Mouse (Mus musculus) C2C12 (cell line): ENCODE measurements around the gene Sptbn1.

Experiments
- CEBPB ChIP-seq: IDR thresholded peaks from one replicate; pipeline ENCODE4 v1.6.1; 2011; ENCODE audit warnings: low read depth, mild to moderate bottlenecking, control low read depth, moderate library complexity
- CTCF ChIP-seq: IDR thresholded peaks from one replicate; pipeline ENCODE4 v1.5.1; 2011; ENCODE audit not compliant: control insufficient read depth, insufficient read depth, insufficient read length
- FOSL1 ChIP-seq: IDR thresholded peaks from one replicate; pipeline ENCODE4 v1.8.0; 2011; ENCODE audit warnings: mild to moderate bottlenecking, low read length; ENCODE audit not compliant: poor library complexity, insufficient read depth, severe bottlenecking
- MAX ChIP-seq: IDR thresholded peaks from one replicate; pipeline ENCODE4 v1.6.1; 2011; ENCODE audit warnings: mild to moderate bottlenecking, control low read depth
- MYOG ChIP-seq: IDR thresholded peaks from one replicate; pipeline ENCODE4 v1.6.1; 2011; ENCODE audit not compliant: control insufficient read depth, insufficient read length; ENCODE audit errors: extremely low read depth
- USF1 ChIP-seq: IDR thresholded peaks from one replicate; pipeline ENCODE4 v1.6.1; 2011; ENCODE audit warnings: low read depth, mild to moderate bottlenecking, control low read depth, moderate library complexity

GRCm38 (mm10) chr11:30243591-30243990, 24.4 kb downstream of the Sptbn1 start:
- no peak for TF ChIP-seq CTCF
- no peak for TF ChIP-seq MAX
- TF ChIP-seq CEBPB: no peak
- no peak for TF ChIP-seq USF1
- TF ChIP-seq FOSL1: no peak
- no peak for TF ChIP-seq MYOG
